Mouse (Mus musculus) right cerebral cortex, postnatal 10 days (tissue): ENCODE measurements around the gene Smad3.

Experiments
- DNase-seq, 2 experiments: peaks; one replicate each; pipeline ENCODE4 v3.0.0; 2021; ENCODE audit warnings: low spot score in 2 of 2

Gene Smad3

GRCm38 (mm10) chr9:63772452-63772851, 14.7 kb upstream of the Smad3 start:
- no peak for DNase-seq

DNA sequence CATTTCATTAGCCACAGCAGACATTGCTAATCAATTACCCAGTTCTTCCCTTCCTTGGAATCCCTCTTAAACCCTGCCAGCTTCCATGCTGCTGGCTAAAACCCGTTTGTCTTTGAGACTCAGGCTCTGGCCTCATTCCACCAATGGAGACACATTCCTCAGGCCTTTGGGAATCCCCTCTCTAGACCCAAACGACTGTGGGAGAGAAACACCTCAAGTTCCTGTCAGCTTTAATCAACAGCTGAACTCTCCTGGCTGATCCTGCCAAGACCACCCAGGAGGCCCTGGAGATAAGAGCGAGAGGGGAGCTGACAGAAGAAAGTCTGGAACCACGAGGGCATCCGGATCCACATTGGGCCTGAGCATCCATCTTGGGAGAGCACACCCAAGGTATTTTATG, 13.9 kb upstream of the Smad3 start:
- no peak for DNase-seq

- no peak for DNase-seq
Observed at GRCm38 (mm10) chr9:63761367-63762094, 3.7 kb upstream of the Smad3 start.

GRCm38 (mm10) chr9:63760783-63761182, 3.0 kb upstream of the Smad3 start:
- no peak for DNase-seq

DNA sequence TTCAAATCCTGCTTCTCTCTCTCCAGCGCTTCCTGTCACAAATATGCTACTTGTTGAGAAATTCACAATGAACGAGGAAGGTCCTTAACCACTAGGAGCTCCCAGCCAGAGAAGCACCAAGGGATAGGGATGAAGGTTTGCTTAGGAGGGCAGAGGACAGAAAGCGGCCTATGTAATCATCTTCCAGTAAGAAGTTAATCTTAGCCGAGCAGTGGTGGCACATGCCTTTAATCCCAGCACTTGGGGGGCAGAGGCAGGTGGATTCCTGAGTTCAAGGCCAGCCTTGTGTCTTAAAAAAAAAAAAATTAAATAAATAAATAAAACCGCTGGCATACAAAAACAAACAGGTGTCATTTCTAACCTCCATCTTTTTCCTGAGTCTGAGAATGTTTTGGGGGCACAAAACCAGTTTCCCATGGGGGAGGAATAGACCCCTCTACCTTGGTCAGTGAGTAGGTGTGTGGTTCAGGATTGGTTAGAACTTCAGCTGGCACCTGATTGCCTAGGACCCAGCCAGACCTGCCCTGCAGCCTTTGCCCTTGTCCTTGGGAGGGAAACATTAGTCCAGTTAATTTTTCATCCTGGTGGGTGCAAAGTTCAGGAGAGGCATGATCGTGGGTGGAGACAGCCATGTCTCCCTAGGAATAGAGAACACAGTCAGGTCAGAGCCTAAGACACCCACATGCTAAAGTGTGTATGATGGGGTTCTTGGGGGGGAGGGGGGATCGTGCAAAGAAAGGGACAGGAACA, 2.4 kb upstream of the Smad3 start:
- DNase-seq, result no peak

DNA sequence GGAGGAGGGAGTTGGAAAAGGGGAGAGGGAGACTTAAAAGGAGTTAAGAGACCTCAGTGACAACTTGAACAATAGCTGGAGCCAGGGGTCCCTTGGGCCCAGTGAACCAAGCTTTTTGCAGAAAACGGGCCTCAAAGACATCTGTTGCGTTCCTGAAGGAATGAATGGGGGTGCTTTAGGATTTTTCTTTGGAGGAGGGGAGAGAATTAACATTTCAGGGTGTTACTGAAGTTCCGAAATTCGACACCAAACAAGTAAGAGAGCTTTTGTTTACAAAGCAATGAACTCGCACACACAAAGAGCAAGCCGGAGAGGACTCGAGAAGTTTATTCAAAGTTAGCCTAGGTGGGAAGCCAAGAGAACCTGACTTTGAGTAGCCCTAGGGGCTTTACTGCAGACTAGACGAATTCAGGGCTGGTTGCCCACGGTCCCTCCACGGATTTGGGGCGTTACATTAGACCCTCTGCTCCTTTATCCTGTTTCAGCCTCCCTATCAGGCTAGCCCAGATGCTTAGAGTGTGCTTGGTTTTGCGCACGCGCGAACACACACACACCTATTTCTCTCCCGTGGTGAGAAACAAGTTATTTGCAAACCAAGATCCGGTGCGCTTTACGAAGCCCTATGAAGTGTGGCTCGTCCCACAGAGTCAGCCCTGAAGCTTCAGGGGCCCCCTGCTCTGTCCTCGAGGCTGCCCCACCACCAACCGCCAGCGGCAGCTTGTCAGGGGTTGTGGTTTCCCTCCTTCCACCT, 1.0 kb upstream of the Smad3 start:
- no peak for DNase-seq

- DNase-seq, result no peak
Observed at GRCm38 (mm10) chr9:63757462-63757772, 377 bp downstream of the Smad3 start.

DNA sequence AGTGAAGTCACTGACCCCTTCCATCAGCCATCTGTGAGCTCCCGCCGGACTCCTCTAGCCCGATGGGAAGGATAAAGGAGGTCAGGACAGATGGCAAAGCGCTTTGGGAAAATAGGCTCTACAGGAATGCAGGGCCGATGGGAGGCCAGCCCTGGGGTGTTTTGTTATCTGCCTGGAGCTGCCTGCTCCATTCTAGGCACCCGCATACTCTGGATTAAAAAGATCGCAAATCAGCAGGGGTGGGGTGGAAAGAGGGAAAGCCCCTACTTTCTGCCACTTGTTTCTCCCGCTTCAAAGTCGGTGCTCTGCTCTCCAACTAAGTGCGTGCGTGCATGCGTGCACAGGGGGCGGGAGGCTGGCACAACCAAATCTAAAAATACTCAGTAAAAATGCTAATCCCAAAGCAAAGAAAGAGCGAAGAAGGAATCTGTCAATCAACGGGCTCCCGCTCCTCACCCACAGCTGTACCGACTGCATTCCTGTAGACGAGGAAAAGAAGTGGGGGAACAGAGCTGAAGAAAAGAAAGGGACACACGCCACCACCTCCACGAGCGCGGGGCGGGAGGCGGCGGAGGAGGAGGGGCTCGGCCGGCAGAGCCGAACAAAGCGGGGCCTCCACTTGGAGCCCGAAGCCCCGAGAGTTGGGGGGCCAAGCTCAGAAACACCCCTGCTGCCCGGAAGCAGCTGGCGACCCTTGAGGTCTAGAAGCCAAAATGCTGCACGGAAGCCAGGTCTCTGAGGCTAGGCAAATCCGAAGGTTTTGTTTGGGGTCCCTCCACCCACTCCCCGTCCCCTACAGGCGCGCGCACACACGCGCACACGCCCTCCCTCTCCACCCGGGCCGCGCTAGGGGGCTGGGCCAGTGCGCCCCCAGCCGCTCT, 973 bp downstream of the Smad3 start:
- DNase-seq, result peak; percentile 74 to 81

DNA sequence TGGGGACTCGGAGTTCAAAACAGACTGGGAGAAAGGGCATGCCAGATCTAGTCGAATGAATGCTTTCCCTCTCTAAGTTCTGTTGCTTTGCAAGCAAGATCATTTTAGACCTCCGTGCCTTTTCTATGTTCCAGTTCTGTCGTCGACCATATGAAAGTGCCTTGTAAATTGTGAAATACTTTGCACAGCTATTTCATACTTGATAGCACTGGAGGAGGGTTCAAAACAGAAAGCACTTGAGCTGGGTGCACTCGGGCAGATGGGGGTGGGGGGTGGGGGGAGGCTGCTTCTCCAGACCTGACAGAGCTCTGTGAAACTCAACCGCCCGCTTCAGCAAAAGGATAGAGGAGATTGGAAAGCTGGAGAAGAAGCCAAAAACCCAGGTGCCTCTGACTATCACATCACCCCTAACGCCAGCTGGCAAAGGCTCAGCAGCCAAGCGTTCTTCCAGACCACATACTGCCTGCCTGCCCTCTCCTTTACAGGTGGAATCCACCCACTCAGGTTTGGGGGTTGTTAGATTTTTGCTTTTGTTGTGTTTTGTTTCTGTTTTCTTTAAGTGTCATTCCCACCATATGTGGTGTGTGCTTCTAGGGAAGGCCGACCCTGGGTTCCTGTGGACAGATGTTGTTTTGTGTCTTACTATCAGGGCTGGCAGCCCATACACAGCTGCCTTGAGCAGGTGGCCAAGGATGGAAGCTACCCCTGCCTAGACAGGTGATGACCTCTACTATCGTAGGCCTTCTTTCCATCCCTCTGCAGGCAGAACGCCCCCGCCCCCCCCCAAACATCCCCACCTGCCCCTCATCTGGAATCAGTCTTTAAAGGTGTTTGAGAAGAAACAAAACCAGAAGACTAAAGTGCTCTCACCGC, 1.9 kb downstream of the Smad3 start:
- no peak for DNase-seq

DNA sequence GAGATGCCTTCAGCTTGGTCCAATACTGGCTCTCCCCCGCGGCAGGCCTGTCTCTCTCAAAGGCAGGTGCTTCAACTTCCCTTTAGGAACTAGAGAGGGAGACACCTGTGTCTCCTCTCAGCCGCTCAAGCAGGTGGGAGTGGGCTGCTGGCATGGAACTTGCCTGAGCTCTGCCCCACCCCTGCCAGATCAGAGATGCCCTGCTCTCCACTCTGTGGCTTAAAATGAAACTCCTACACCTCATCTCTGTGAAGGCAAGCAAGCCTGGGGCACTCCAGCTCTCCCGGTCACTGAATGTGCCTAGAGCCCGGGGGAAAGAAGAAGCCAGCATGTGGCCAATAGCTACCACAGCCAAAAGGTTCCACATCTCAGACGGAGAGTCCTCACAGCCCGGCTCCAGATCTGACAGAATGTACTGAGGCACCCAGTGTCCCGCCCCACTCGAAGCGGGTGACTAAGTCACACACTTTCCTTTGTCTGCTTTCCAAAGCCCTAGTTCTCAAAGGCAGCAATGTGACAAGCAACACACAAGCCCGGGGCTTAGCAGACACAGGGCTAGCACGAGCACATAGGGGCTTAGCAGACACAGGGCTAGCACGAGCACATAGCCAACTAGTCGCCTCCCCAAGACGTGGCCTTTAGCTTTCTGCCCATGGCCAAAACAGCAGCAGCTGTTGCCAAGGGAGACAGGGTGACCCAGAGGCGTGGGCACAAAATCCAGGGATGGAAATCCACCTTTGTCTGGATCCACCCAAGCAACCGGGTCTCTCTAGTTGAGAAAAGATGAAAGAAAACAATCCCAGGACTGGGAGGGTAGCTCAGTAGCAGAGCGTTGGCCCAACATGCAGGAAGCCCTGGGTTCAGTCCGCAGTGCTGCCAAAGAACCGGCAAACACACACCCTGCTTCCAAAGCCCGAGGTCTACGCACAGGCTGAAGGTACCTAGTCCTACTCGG, 3.0 kb downstream of the Smad3 start:
- peak in 1 of 2 experiments; percentile 45 for DNase-seq

- DNase-seq, result no peak
Observed at GRCm38 (mm10) chr9:63754039-63754438, 3.8 kb downstream of the Smad3 start.

DNA sequence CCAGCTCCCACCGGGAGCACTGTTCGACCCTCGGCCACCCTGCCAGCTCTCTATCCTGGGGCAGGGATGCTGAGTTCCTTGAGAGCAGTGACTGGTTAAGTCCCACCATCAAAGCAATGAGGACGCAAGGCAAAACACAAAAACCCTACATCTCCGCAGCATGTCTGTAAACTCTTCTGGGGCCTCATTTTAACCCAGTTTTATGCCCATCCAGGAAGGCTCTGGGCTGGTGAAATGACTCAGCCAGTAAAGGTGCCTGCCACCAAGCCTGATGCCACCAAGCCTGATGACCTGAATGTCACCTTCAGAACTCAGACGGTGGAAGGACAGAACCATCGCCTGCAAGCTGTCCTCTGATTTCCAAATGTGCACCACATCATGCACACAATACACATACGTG, 4.4 kb downstream of the Smad3 start:
- DNase-seq, result no peak

DNA sequence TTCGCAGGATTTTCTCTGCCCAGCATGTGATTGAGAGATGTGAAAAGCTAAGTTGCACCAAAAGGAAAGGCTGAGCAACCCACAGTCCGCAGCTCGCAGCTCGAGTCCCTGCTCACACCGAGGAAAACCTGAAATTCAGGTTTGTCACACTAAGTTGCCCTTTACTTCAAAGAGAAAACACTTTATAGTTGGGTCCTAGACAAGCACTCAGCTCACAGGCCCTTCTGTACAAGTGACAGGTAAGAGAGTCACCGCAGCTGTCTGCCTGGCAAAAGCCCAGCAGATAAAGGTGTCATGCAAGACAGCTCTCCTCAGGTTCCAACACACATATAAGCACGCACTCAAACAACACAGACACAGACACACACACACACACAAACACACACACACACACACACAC, 5.2 kb downstream of the Smad3 start:
- DNase-seq, result no peak

GRCm38 (mm10) chr9:63751325-63751724, 6.5 kb downstream of the Smad3 start:
- DNase-seq, result no peak

DNA sequence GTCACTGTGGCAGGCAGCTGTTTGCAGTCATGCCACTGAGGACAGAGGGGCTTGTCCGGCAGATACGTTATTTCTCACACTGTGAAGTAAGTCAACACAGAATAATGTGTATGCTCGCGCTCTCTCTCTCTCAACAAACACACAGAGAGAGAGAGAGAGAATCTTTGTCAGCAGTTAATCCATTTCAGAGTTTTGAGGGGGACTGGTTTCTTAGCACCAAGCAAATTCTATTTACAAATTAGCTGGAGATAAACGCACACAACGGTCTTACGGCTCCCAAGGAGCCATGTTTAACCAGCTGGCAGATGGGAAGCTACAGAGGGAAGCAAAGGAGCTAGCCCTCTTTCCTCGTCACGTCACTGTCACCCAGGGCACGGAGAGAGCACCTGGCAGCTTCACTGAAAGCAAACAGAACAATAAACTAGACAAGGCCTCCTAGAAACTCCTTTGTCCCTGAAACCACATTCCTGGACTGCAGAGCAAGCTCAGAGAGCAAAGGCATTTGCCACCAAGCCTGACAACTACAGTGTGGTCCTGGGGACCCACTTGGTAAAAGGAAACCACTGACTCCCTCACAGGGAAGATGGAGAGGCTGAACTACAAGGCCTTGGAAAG, 7.3 kb downstream of the Smad3 start:
- no peak for DNase-seq

DNA sequence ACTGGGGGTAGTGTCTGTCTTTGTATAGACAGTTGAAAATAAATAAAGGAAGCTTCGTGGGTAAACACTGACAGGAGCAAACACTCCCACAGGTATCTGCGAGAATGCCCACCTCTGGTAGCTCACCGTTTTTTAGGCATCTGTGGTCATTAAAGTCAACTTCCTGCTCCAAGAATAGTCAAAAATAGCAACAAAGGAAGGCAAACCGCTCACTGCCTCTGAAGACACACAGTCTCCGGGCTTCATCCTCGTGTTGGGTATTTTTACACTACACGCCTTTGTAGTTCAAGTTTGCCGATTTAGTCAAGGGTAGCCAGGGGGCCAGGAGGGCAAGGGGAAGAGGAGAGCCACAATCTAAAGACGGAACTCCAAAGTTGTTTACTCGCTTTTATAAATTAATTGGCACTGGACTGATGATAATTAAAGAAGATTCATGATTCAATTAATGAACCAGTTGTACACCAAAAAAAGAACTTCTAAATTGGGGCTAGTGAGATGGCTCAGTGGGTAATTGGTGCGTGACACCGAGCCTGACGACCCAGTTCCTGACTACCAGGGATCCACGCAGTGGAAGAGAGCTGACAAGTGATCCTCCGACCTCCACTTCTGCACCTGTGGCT, 8.4 kb downstream of the Smad3 start:
- DNase-seq, result no peak

- no peak for DNase-seq
Observed at GRCm38 (mm10) chr9:63747645-63748295, 10.0 kb downstream of the Smad3 start.

DNA sequence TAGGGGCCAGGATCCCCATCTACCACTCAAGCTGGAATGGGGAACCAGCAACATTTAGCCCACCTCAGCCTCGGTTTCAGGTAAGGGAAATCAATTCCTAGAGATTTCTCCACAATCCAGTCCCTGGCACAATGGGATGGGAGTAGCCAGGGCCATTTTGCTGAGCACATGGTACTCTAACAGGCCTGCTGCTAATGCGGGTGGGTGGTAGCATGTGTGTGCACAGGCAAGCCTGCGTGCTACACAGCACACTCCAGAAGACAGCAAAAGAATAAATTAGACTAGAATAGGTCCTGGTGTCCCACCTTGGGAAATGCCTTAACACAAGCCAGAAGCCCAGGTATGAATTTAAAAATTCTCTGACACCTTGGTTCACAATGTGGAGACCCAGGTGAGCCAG, 10.8 kb downstream of the Smad3 start:
- DNase-seq, result no peak
